Mouse (Mus musculus) midbrain, embryonic 11.5 days (tissue): Measurements from ENCODE around the gene Zfp11. TPM values are rescaled to one million over a fixed set of nuclear protein-coding genes. Genes with fewer than 3 reads are reported as not detected.
"Not testable (repeated sequence)": the region's sequence is repeated elsewhere in the genome, so short reads cannot be mapped to it uniquely, and the experiment has no call there.

ENCODE experiments used
- ATAC-seq: fragments of 200-750 bp; cut with Nextera tagmentation; 2 replicates; pipeline ENCODE4 v1.8.0; 2017; ENCODE audit warnings: moderate TSS enrichment, moderate library complexity; ENCODE audit not compliant: low FRiP score
- DNase-seq: peaks from one replicate; pipeline ENCODE4 v3.0.0; 2015; ENCODE audit warnings: low spot score; ENCODE audit errors: missing footprints
- H3K27ac ChIP-seq: fragments of 300-500 bp; sonication (generic); 2 replicates; pipeline ENCODE4 v1.5.1; 2014; ENCODE audit warnings: low read depth, low read length
- H3K27me3 ChIP-seq: fragments of 300-500 bp; sonication (generic); 2 replicates; pipeline ENCODE4 v1.6.1; 2014; ENCODE audit warnings: mild to moderate bottlenecking, low read length, moderate library complexity, mixed read lengths; ENCODE audit not compliant: control insufficient read depth, insufficient read depth
- H3K36me3 ChIP-seq: fragments of 300-500 bp; sonication (generic); 2 replicates; pipeline ENCODE4 v1.6.1; 2014; ENCODE audit warnings: mild to moderate bottlenecking, low read length, moderate library complexity, mixed read lengths; ENCODE audit not compliant: control insufficient read depth, insufficient read depth
- H3K4me1 ChIP-seq: fragments of 300-500 bp; sonication (generic); 2 replicates; pipeline ENCODE4 v1.6.1; 2014; ENCODE audit warnings: low read length; ENCODE audit not compliant: control insufficient read depth, insufficient read depth
- H3K4me2 ChIP-seq: fragments of 300-500 bp; sonication (generic); 2 replicates; pipeline ENCODE4 v1.6.1; 2014; ENCODE audit warnings: mild to moderate bottlenecking, moderate library complexity
- H3K4me3 ChIP-seq: fragments of 300-500 bp; sonication (generic); 2 replicates; pipeline ENCODE4 v1.5.1; 2014; ENCODE audit warnings: low read depth, low read length
- H3K9ac ChIP-seq: fragments of 300-500 bp; sonication (generic); 2 replicates; pipeline ENCODE4 v1.6.1; 2014; ENCODE audit warnings: low read length
- H3K9me3 ChIP-seq: fragments of 300-500 bp; sonication (generic); 2 replicates; pipeline ENCODE4 v1.6.1; 2016; ENCODE audit warnings: low read length; ENCODE audit not compliant: control insufficient read depth
- WGBS: fragments of 180-500 bp; shearing (Covaris S2); extraction: QIAGEN DNeasy Blood & Tissue Kit; methylation state at CpG from one replicate; pipeline ENCODE4 v1.1.7; 2014; 5-methylcytosine and 5-hydroxymethylcytosine counted together
- polyA plus RNA-seq: library from polyadenylated mRNA; unstranded; fragments of >200 nt; fragmentation: Nextera tagmentation; extraction: Ambion mirVana; gene quantifications from 2 replicates; pipeline ENCODE4 v1.2.1, GENCODE M21; 2014

The Zfp11 gene
- polyA plus RNA-seq, 1 experiment from 2014 or later = 8.2 TPM

DNA sequence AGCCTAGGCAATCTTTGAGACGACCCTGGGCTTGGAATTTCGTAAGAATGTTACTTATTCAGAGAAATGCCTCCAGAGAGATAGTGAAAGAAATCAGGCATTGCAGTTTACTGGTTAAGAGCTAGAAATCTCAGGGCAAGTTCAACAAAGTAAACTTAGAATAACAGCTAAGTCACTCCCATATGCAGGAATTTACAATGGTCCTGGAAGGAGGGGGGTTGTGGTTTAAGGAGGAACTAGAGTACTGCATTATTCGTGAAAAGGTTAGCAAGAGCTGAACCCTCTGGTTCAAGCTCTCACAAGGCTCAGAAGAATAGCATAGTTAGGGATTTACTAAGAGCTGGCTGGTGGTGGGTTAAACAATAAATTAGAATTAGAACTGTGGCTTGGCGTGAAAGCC, 43.3 kb downstream of the Zfp11 start:
- peak; percentile 35 for DNase-seq
- not testable (repeated sequence) for H3K9me3 ChIP-seq, ATAC-seq, H3K36me3 ChIP-seq, H3K4me1 ChIP-seq, H3K27ac ChIP-seq, H3K4me3 ChIP-seq, H3K4me2 ChIP-seq, H3K9ac ChIP-seq, H3K27me3 ChIP-seq
- 78% methylated on average over 4 of the region's 4 CpGs for WGBS

DNA sequence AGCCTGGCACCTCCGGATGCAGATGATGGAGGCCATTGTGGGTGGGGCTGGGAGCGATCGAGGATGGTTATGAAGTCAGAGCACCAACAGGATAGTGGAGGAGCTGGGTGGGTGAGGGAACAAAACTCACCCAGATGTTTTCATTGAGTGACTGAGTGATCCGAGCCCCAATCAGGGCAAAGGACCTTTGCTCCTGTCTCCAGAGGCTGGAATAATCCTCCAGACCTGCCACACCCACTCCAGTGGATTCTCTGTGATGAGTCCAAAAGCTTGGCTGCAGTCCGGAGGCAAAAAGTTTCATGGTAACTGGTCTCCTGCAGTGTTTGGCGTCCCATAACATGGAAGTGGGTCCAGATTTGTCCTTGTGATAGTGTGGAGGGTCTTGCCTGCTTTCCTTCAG, 43.8 kb downstream of the Zfp11 start:
- ATAC-seq (no peak), DNase-seq (peak; percentile 45)
- WGBS = 84% methylated on average over 6 of the region's 6 CpGs
- Histone ChIP-seq H3K4me1 (no peaks in the 10 kb centered on the region), H3K27me3 (no peaks in the 10 kb centered on the region), H3K9me3 (no peaks in the 10 kb centered on the region), H3K4me3 (no peak overlapping the region), H3K9ac (no peak overlapping the region), H3K4me2 (no peak overlapping the region), H3K36me3 (no peaks in the 10 kb centered on the region), H3K27ac (no peak overlapping the region)

DNA sequence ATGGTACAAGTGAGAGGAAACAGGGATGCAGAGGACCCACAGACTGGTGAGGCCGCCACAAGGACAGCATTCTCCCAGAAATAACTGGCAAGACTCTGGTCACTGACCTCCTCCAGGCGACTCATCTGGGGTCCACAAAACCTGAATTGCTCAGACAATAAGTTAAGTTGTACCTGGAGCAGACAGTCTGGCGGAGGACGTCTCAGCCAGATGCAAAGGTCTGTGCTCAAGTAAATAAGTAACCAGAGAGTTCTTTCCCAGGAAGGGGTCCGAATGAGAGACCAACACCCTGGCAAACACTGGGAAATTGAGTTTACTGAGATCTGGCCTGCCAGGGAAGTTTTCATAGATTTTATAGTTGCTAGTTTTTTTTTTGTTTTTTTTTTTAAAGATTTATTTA, 48.5 kb downstream of the Zfp11 start:
- Histone ChIP-seq H3K4me3 (no peak overlapping the region), H3K27me3 (no peaks in the 10 kb centered on the region), H3K4me1 (no peaks in the 10 kb centered on the region), H3K36me3 (no peaks in the 10 kb centered on the region), H3K27ac (no peak overlapping the region), H3K9me3 (no peaks in the 10 kb centered on the region), H3K9ac (no peak overlapping the region), H3K4me2 (no peak overlapping the region)
- DNase-seq (no peak), ATAC-seq (no peak)
- 81% methylated on average over 5 of the region's 5 CpGs for WGBS

DNA sequence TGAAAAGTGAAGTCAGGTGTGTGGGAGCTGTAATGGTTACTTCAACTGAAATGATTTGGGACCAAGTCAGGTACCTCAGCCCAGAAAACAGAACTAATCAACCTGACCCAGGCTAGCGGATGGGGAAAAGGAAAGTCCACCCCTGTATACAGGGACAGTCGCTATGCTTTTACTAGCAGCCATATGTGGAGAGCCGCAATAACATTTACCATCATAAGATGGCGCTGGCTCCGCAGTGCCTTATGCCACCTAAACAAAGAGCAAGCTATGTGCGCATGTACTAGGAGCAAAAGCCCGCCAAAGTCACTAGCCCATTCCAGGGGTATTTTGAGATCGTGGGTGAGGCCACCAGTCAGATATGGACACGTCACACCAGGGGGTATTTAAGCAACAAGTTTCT, 49.3 kb downstream of the Zfp11 start:
- not testable (repeated sequence) for H3K9me3 ChIP-seq, H3K9ac ChIP-seq, H3K27ac ChIP-seq, H3K4me2 ChIP-seq, ATAC-seq, H3K27me3 ChIP-seq, DNase-seq, H3K4me3 ChIP-seq, H3K36me3 ChIP-seq, H3K4me1 ChIP-seq
- 69% methylated on average over 9 of the region's 9 CpGs for WGBS

DNA sequence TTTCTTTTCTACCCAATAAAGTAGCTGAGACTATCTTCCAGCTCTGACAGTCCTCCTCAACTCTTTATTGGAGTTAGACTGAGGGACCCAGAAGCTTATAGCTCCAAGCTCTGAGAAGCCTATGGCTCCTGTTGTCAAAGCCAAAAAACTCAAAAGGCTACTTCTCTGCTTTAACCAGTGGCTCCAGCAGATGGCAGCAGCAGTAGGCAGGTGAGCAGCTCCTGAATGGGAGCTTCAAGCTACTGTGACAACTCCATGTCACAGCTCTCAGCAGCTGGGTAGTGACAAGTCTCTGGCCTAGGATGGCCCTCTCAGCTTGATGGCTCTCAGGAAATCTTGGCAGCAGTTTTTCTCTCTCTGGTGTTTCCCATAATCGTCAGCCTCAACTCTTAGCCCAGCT, 58.8 kb downstream of the Zfp11 start:
- Histone ChIP-seq H3K27ac (no peak overlapping the region), H3K9me3 (no peaks in the 10 kb centered on the region), H3K27me3 (no peaks in the 10 kb centered on the region), H3K36me3 (0 out of 2 replicates have a peak, but pooled peaks cover 3% of the 10 kb centered on the region), H3K4me2 (no peak overlapping the region), H3K4me3 (no peak overlapping the region), H3K4me1 (no peaks in the 10 kb centered on the region), H3K9ac (no peak overlapping the region)
- peak; percentile 96 for DNase-seq
- 0 out of 2 replicates have a peak, but pooled peaks have one; percentile 52 for ATAC-seq
- 18% methylated on average over 1 of the region's 1 CpGs for WGBS

DNA sequence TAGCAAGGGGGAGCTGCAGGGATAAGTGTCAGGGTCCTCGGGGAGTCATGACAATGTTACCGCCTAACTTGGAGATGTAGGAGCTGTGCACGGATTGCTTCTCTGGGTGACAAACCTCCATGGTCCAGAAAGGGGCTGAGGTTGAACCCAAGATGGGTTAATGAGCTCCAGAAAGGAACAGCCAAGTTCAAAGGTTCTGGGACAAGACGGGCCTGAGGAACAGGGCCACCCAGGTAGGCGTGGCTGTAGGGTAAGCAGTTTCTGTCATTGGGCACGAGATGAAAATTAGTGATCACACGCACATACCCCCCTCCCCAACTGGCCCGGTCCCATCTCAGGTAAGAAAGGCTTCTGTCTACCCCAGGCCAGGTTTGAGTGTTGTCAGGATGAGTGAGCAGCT, 62.4 kb downstream of the Zfp11 start:
- H3K4me1 ChIP-seq = no peaks in the 10 kb centered on the region
- no peak overlapping the region for H3K9ac ChIP-seq
- no peak overlapping the region for H3K4me2 ChIP-seq
- no peaks in the 10 kb centered on the region for H3K27me3 ChIP-seq
- ATAC-seq (no peak), DNase-seq (no peak)
- H3K36me3 ChIP-seq = 0 out of 2 replicates have a peak, but pooled peaks cover 3% of the 10 kb centered on the region
- no peak overlapping the region for H3K4me3 ChIP-seq
- 83% methylated on average over 8 of the region's 8 CpGs for WGBS
- no peaks in the 10 kb centered on the region for H3K9me3 ChIP-seq
- H3K27ac ChIP-seq = no peak overlapping the region

Other genes starting within 250 kb of the Zfp11 start
- 41.9 and 43.1 TPM in 2 replicates for gene Sfswap, start 168.9 kb downstream of the Zfp11 start, polyA plus RNA-seq
- gene Mmp17, start 85.9 kb downstream of the Zfp11 start, polyA plus RNA-seq = 3.6 and 4.6 TPM in 2 replicates
- gene Sept14, start 38.4 kb upstream of the Zfp11 start, polyA plus RNA-seq = not detected in 2 replicates
- gene Mrps17, start 45.4 kb upstream of the Zfp11 start, polyA plus RNA-seq = 180 and 189 TPM in 2 replicates
- 83.6 and 89.0 TPM in 2 replicates for gene Nipsnap2, start 55.0 kb upstream of the Zfp11 start, polyA plus RNA-seq
- 42.2 and 42.3 TPM in 2 replicates for gene Psph, start 117.3 kb upstream of the Zfp11 start, polyA plus RNA-seq
- 48.2 and 53.4 TPM in 2 replicates for gene Sumf2, start 176.9 kb upstream of the Zfp11 start, polyA plus RNA-seq
- 880 and 964 TPM in 2 replicates for gene Chchd2, start 217.4 kb upstream of the Zfp11 start, polyA plus RNA-seq
- gene Zbed5, start 225.6 kb upstream of the Zfp11 start, polyA plus RNA-seq = 7.1 and 9.3 TPM in 2 replicates
- gene Phkg1, start 228.4 kb upstream of the Zfp11 start, polyA plus RNA-seq = 0.18 and 0.22 TPM in 2 replicates
- gene Nupr1l, start 238.4 kb upstream of the Zfp11 start, polyA plus RNA-seq = 3.7 and 5.4 TPM in 2 replicates